Mouse (Mus musculus) gastrocnemius, postnatal 4 days (tissue): Measurements from ENCODE around the gene Mamdc2. TPM values are rescaled to one million over a fixed set of nuclear protein-coding genes. Genes with fewer than 3 reads are reported as not detected.

ENCODE experiments used
- DNase-seq, 2 experiments: peaks; one replicate each; pipeline ENCODE4 v3.0.0; 2021 to 2022; ENCODE audit warnings: low spot score in 2 of 2, mixed read lengths in 2 of 2
- total RNA-seq, 2 experiments: library from RNA; stranded (reverse); gene quantifications; 2 replicates each; pipeline ENCODE4 v1.2.3; 2021

Mamdc2 gene
- total RNA-seq, 2 experiments from 2014 or later, result 2.9 to 3.3 TPM

DNA sequence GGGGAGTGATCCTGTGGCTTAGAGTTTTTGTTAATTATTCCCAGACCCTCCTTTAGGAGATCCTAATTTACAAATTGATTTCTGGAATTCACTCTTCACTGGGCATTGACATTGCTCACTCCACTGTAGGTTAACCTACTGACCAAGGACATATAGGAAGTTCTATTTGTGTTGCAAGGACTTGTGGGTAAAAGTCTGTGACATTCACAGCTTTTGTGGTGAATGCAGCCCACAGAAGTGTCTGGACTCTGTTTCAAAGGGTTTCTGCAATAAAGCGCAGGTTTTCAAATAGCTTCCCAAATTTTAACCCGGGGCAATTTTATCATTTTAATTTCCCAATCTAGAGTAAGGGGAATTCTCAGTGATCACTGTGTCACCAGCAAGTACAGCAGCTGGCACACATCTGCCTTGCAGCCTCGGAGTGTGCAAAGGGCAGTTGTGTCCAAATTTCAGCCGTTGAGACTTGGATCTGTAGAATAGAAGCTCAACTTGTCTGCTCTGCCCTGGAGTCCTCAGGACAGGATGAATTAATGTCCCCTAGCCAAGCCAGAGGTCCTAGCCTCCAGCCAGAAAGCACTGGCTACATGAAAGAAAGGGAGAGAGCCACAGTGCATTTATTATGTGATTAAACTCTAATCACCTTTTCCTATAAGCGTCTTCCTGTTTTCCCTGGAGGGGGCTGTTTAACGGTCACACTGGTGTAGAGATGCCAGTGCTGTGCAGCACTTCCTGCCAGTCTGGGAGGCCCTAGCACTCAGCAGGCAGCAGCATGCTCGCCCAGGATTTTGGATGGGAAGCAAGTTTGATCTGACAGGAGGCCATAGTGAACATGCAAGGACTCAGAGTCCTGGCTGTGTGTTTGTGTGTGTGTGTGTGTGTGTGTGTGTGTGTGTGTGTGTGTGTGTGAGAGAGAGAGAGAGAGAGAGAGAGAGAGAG, 3.1 kb downstream of the Mamdc2 start:
- no peak for DNase-seq

DNA sequence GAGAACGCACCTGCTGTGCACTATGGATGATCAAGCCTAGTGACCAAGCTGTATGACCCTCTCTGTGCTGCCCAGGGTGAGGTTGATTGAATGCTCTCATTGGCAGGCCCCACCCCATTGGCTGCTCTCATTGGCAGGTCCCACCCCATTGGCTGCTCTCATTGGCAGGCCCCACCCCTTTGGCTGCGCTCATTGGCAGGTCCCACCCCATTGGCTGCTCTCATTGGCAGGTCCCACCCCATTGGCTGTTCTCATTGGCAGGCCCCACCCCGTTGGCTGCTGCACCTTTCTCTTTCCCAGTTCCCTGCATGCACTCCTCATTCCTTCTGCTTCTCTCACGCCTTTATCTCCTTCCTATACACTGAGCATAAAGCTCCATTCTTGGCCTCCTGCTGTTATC, 12.5 kb downstream of the Mamdc2 start:
- no peak for DNase-seq

DNA sequence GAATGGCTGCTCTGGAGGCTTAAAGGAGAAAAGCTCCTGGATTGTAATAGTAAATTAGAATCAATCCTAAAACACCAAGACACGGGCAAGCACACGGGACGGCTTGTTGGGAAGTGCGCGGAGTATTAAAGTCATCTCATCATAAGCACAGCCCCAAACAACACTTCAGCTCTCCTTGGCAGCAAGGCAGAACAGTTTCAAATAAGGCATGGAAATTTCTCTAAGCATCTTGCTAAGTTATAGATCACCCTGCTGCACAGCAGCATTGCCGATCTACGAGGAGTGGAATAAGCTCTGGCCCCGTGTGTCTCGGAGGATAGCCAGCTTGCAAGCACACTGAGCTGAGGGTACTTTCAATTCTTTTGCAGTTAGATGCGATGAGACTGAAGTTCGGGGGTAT, 13.8 kb downstream of the Mamdc2 start:
- no peak for DNase-seq

DNA sequence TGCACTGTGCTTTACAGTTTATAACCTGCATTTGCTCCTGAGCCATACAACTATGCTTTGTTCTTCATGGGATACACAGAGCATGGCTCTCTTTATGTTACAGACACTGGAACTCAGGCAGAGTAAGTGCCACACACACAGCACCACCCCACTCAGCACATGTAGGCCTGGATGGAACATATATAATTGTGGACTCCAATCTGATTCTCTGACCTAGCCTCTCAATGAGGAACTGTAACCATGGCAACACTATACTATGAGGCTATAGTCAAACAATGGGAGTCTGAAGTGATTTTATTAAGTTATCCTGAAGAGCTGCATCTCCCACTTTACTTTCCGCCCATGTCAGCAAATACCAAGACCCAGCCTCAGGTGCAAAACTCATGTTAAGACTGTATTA, 30.6 kb downstream of the Mamdc2 start:
- DNase-seq, result no peak

DNA sequence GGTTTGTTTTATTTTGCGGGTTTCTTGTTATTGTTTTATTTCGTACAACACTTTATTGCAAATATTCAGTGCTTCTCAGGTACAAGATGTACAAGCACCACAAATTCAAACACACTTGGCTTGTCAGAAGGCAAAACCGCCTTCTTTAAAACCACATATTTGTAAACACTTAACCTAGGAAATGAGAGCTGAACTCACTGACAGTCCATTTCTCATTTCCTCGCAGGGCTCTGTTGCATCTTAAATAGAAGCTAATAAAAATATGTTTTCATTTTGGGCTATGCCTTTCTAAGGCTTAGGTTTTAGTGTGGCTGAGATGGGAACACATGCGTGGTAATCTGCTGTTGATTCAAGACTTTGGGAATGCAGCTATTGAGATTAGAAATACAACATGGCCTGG, 37.4 kb downstream of the Mamdc2 start:
- no peak for DNase-seq

DNA sequence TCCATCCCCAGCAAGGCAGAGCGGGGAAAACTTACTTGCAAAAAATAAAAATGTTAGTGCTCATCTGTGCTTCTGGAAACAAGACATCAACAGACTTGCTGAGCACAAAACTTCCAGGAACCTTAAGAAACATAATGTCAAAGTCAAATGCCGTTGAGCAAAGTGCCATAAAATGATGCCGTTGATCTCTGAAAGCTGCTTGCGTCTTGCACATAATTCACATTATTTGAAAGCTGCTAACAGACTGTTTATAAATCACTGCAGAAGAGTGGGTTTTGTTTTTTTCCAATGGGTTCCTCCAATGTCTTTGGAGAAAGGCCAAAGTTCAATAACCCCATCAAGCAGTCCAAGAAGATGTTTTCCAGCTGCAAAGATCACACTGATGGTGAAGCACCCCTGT, 37.9 kb downstream of the Mamdc2 start:
- DNase-seq, result no peak

DNA sequence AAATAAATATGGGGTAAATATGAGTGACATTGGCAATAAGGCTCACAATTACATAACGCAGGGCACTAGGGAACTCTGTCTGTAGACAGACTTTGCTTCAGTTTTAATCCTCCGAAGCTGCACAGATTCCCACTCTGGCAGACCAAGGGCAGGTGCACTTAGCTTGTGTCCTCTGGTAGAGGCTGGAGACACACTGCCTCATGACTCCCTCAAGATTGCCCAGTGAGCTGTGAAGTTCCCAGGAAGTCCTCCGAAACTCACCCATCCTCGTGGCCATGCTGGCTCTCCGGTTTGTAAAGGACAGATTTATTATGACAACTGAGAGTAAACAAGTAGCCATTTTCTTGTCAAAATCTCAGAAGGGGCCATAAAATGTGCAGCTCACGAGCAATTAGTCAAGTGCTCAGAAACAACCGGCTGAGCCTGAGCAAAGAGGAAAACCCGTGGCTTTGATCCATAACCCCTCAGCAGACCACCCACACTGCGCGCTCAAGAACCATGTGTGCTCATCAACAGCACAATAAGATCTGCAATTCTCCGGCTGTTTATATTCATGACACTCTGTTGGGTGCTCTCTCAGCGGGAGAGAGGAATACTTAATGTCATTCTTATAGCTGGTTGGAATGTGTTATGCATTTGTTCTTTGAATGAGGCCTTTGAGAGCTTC, 46.6 kb downstream of the Mamdc2 start:
- DNase-seq, result no peak

DNA sequence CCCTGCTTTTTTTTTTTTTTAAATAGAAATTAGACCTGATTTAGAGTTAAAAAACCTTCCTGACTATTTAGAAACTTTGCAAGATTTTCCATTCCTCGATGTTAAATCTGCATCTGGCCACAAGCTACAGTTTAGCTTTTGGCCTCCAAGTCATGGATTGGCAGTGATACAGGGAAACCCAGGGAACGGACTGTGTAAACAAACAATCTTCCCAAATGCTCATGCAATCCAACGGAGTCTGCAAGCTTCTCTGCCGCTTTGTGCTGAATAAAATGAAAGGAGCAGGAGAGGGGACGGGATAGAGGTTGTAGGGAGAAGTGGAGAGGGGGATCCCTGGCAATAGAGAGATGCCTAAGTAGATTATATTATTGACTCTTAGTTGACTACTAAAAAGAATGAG, 47.8 kb downstream of the Mamdc2 start:
- DNase-seq, result peak; percentile 19 to 58

DNA sequence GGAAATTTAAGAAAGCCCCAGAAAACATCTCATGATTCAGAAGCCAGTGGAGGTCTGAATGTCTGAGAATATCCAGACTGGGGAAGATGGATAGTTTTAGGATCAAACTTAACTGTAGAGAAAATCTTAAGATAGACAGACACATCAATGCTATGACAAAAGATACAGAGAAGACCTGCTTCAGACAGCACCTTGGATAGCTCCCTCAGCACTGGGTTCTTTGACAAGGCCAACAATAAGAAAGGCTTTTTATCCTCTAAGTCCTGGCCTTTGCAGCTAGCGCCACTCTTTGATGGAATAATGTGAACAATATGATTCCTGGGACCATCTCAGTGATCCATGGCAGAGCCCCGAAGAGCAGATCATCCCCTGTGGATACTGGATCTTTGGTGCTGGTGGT, 52.3 kb downstream of the Mamdc2 start:
- no peak for DNase-seq

DNA sequence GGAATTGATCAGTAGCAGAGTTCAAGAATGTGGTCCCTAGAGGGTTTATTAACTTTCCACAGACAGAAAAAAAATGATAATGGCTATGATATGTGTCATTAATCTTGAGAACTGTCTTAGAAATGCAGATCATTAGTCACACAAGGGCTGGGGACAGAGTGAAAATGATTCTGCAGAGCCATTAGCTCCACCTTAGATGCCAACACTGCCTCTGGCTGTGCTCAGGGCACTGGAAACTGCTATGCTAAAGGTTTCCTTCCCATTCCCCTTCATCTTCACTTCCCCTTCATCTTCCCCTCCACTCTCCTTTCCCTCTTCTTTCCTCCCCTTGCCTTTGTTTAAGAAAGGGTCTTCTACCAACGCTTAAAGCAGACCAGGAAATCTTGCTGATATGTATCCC, 53.6 kb downstream of the Mamdc2 start:
- no peak for DNase-seq

DNA sequence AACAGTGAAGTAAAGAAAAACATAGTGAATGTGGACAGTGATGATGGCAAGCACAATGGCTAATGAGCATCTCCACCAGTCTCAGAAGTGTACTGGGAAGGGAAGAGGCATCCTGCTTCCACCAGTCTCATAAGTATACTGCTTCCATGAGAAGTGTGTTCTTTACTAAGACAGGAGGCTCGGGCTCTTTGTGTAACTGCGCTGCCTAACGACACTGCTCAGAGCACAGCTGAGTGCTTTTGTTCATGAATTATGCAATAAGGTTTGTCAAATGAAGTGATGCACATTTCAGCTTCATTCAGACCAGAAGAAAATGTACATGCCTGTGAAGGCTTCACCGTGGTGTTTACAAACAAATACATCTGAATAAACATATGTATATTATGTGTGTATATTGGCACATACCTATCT, 59.4 kb downstream of the Mamdc2 start:
- no peak for DNase-seq

DNA sequence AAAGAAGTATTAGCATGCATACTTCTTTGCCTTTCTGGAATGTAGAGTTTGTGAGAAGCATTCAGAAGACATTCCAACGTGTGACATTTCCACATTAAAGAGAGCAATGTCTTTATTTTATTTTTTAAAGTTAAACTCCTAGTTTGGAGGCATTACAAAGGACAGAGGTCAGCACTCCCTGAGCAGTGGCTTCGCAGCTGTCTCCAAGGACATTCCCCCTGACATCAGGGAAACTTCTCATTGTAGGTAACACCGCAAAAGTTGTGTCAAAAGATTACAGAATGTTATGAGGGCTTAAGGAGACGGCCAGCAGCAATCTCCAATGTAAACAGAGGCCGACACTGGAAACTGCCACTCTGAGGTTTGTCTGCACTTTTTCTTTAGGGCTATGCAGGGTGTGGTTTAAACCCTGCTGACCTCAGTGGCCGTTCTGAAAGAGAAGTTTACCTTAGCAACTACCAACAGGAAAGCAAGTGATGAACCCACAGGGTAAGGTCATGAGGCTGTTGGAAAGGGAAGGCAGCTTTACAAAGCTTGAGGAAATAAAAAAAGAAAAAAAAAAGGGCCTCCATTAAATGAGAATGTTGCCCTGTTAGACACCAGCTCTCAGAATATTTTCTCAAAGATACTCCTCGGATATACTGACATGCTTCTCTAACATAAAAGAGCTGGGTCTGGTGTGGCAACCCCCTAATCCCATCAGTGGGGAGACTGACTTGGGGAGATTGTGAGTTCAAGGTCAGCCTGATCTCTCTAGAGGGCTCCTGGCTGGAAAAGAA, 60.0 kb downstream of the Mamdc2 start:
- no peak for DNase-seq

DNA sequence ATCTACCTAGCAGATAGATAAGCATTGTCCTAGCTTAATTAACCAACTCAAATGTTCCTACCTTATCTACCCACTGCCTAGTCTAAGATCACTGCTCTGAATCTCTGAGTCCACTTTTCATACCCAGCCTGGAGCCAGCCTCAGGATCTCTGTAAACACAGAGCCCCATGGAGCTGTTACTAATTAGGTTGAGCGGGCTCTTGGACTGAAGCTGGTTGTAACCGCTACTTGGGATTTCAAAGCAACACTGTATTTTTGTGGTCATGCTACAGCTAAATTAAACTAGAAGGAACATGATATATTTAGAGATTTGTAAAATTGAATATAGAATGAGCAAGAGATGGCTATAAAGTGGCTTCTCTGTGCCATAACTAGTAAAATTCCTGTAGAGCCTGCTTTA, 65.8 kb downstream of the Mamdc2 start:
- DNase-seq, result no peak

DNA sequence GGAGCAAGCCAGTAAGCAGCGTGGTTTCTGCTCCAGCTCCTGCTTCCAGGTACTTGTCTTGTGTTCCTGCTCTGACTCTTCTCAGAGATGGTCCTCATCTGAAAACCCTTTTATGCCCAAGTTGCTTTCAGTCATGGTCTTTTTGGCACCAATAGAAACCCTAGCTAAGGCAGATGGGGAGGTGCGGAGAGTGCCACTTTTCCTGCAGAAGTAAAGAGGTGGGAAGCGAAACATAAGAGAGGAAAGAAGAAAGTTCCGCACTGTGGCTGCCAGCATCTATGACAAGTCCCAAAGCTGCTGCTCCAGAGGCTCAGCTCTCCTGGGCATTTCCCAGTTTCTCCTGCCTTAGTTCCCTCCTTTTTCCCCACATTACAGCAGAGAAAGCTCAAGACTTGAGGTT, 67.3 kb downstream of the Mamdc2 start:
- DNase-seq, result no peak

DNA sequence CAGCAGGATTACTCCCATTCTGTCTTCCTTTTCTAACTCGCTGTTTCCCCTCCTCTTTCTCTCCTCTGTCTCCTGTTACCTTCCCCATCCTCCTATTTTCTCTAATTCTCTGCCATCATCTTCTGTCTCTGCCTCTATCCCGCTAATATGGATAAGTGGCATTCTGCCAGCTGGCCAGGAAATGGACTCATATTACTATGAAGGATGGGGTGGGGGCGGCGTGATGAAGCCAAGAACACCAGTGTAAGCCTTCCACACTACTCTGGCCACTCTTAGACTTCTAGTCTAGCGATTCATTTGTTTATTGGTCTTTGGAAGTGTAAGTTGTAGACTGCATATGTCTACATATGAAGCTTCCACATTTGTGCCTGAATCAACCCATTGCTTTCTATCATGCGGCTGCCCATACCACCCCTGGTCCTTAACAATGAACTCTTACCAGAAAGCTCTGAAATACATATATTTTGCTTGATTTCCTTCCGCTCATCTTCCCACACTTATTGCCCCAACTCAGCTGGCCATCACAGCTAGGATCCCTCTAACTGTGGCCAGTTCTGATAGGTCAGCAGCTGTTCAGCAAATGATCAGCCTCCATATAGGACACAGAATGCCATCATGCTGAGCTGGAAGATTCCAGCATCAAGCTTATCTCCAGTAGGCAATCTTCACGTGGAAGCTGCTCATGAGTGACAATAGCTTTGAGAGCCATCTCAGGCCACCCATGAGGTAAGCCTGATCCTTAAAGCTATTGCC, 68.3 kb downstream of the Mamdc2 start:
- no peak for DNase-seq

DNA sequence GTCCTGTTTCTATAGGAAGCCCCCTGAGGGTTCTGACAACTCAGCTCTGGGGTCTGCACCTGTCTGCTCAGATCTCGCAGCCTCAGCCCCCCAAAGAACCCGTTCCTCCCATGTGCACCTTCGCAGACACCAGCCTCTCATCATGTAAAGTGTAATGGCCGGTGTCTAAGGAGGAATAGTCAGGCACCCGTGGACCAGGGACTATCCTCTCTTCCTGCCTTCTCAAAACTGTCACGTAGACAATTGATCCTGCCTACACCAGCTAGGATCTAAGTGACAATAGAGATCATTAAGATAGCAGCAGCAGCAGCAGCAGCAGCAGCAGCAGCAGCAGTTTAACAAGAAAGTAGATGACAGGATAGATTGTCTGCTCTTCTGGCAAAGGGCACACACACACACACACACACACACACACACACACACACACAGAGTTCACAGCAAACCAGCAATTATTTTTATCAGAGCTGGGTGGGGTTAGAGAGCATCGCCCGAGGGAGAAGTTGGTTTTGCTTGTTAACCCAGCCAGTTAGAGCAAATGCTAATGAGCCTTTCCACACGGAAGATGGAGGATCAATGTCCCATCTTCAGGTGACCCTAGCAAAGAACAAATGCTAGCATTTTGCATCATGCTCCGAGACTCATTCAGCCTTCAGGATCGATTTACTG, 71.6 kb downstream of the Mamdc2 start:
- no peak for DNase-seq

DNA sequence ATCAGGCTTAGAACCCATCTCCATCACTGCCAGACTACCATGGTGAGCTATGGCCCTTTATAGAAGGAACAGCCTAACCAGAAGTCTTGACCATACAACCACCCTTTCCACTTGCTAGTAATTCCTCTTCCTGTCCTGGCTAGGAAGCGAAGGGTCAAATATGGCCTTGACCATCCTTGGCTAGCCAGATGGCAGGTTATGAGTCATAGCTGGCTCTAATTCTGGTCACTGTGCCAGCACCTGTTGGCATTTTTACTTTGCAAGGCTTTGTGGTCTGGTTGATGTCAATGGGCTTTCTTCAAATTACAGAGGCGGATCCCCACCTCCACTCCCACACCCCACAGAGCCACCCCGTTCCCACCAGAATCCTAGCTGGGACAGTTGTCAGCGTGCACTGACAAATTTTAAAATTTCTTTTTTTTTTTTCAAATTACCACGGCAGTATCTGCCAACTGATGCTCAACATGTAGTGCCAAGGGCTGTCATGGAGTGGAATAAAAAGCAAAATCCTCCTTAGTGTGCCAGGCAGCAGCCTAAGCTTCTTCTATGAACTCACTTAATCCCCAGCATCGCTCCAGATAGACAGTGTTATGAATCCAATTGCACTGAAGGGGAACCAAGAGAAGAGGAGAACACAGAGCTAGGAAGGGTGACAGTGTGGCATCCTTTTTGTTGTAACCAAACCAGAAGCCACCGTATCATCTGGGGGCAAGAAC, 73.1 kb downstream of the Mamdc2 start:
- peak in 1 of 2 experiments; percentile 33 for DNase-seq

DNA sequence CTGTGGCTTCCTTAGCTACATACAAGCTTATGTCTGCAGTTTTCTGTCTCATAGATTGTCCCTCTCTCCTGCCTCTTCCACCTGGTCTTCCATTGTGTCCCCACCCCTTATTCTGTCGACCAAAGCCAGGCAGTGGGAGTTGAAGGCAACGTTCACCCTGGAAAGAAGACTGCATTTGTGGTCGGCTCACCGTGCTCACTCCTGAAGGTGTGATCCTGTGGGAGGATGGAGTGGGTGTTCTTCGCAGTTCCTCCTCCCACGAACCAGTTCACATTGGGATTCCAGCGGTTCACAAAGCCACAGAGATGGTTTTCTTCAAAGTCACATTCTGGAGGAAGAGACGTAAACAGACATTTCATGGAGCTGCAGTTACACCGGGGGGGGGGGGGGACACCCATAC, 74.5 kb downstream of the Mamdc2 start:
- DNase-seq, result no peak

DNA sequence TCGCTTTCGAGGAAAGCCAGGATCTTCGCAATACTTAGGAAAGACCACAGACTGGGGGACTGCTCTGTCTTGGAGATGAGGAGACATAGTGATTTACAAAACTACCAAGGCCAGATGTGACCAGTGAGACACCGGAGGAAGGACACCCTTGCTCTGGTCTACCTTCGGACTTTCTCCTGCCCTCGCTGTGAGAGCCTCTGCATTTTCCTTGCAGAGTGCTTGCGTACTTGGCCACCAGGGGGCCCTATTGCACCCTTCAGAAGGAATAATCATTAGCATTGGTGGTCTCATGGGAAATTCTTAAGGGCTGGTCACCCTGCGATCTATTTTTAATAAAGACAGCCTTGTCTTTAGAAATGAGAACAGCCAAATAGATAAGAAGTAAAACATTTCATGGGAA, 75.0 kb downstream of the Mamdc2 start:
- DNase-seq, result peak; percentile 54 to 70

DNA sequence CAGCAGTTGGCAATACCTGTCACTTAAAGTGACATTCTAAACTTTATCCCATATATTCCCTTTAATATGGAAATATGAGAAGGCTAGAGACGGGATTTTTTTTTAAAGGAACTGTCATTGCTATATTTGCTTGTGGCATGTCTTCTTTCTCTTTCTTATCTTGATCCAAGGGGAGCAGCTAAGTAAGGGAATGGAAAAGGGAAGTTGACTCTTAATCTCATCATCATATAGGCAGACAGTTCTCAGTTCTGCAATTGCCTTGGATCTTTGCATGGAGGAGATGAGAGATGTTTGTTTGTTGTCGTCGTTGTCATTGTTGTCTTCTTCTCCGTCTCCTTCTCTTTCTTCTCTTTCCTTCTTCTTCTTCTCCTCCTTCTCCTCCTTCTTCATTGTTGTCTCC, 79.0 kb downstream of the Mamdc2 start:
- DNase-seq, result no peak
